Mouse (Mus musculus): ENCODE results near the gene Kat7.

Kat7 gene

GRCm38 (mm10) chr11:95333209-95333608 is 23.2 kb upstream of the Kat7 start:
- DNase-seq: no peak

- DNase-seq: no peak
Observed at GRCm38 (mm10) chr11:95330662-95331061, 20.6 kb upstream of the Kat7 start.

GRCm38 (mm10) chr11:95328629-95329028 is 18.6 kb upstream of the Kat7 start:
- DNase-seq: no peak

- DNase-seq: peak; percentile 36
Observed at GRCm38 (mm10) chr11:95326243-95326642, 16.2 kb upstream of the Kat7 start.

- no peak for DNase-seq
Observed at GRCm38 (mm10) chr11:95325832-95326231, 15.8 kb upstream of the Kat7 start.

GRCm38 (mm10) chr11:95324181-95324580 is 14.1 kb upstream of the Kat7 start:
- no peak for DNase-seq

GRCm38 (mm10) chr11:95320010-95320409 is 10.0 kb upstream of the Kat7 start:
- DNase-seq: no peak

GRCm38 (mm10) chr11:95319506-95319905 is 9.5 kb upstream of the Kat7 start:
- peak; percentile 46 for DNase-seq

- no peak for DNase-seq
Observed at GRCm38 (mm10) chr11:95318116-95318515, 8.1 kb upstream of the Kat7 start.

GRCm38 (mm10) chr11:95315215-95315955 is 5.3 kb upstream of the Kat7 start:
- DNase-seq: no peak

GRCm38 (mm10) chr11:95311425-95311807 is 1.4 kb upstream of the Kat7 start:
- DNase-seq: no peak

- peak; percentile 45 for DNase-seq
Observed at GRCm38 (mm10) chr11:95310648-95311424, 790 bp upstream of the Kat7 start.

GRCm38 (mm10) chr11:95309510-95310006 is 488 bp downstream of the Kat7 start:
- DNase-seq: peak; percentile 99

GRCm38 (mm10) chr11:95307526-95307925 is 2.5 kb downstream of the Kat7 start:
- DNase-seq: no peak

GRCm38 (mm10) chr11:95305600-95305999 is 4.4 kb downstream of the Kat7 start:
- DNase-seq: no peak

- no peak for DNase-seq
Observed at GRCm38 (mm10) chr11:95301772-95302171, 8.3 kb downstream of the Kat7 start.

- no peak for DNase-seq
Observed at GRCm38 (mm10) chr11:95299886-95300285, 10.2 kb downstream of the Kat7 start.

GRCm38 (mm10) chr11:95298146-95298545 is 11.9 kb downstream of the Kat7 start:
- DNase-seq: peak; percentile 39

GRCm38 (mm10) chr11:95295736-95296135 is 14.3 kb downstream of the Kat7 start:
- no peak for DNase-seq

GRCm38 (mm10) chr11:95293017-95293624 is 16.9 kb downstream of the Kat7 start:
- DNase-seq: peak; percentile 57

- peak; percentile 42 for DNase-seq
Observed at GRCm38 (mm10) chr11:95291998-95292397, 18.0 kb downstream of the Kat7 start.

- no peak for DNase-seq
Observed at GRCm38 (mm10) chr11:95282331-95282730, 27.7 kb downstream of the Kat7 start.

GRCm38 (mm10) chr11:95279061-95279659 is 30.9 kb downstream of the Kat7 start:
- DNase-seq: no peak

Measured in lung, postnatal 36 days (tissue).